Mouse (Mus musculus) G1E (cell line): Measurements from ENCODE around the gene Cenps.

Experiments
- CTCF ChIP-seq: IDR thresholded peaks from 2 replicates; pipeline ENCODE4 v1.5.1; 2012; ENCODE audit warnings: low read depth, low read length, inconsistent platforms, mixed read lengths
- GATA1 ChIP-seq: IDR thresholded peaks from 2 replicates; pipeline ENCODE4 v1.6.1; 2012; ENCODE audit warnings: borderline replicate concordance, low read length, inconsistent platforms, mixed read lengths
- GATA2 ChIP-seq: IDR thresholded peaks from 2 replicates; pipeline ENCODE4 v1.6.1; 2012; ENCODE audit warnings: low read depth, low read length, inconsistent platforms, borderline replicate concordance
- POLR2AphosphoS5 ChIP-seq: IDR thresholded peaks from 2 replicates; pipeline ENCODE4 v1.6.1; 2012; ENCODE audit warnings: low read depth, low read length, inconsistent platforms; ENCODE audit not compliant: insufficient replicate concordance
- TAL1 ChIP-seq: conservative IDR thresholded peaks from 2 replicates; pipeline ENCODE4 v1.6.1; 2012; ENCODE audit warnings: low read depth, low read length, inconsistent platforms, mixed read lengths

- TF ChIP-seq CTCF (no peak), GATA1 (no peak), TAL1 (no peak), POLR2AphosphoS5 (no peak), GATA2 (no peak)
These were observed 11.8 kb upstream of the Cenps start for GRCm38 (mm10) chr4:149149196-149149595.
